Mouse (Mus musculus): ENCODE measurements around the gene Sgsm1.

DNA sequence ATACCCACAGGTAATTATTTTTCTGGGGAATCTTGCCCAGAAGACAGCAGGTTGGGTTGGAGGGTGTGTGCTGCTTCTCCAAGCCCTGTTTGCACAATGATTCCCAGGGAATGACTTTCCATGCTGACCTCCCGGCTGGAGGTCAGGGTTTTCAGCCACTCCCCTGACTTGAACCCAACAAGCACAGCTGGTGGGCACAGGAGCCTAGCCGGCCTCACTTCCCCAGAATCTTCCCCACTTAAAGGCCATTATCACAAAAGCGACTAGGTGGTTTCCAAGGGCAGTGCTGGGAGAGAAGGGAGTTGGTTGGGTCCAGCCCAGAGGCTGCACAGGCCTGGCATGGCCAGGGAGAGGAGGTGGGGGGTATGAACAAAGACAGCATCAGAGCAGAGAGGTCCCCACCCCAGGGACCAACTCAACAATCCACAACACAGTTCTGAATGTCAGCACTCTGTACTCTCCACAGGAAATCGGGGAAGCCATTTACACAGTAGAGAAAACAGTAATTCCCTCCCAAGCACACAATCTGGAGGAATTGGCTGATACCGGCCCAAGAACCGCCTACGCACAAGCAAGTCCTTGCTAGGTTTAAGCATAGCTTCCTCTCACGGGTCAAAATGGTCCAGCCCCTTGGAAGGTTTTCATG, 111.3 kb downstream of the Sgsm1 start:
- TF ChIP-seq CTCF (IDR thresholded peaks at IDR 0.05; ENCODE audit: insufficient read depth, low read depth, low read length) (no peak), POLR2A (IDR thresholded peaks at IDR 0.05; ENCODE audit: insufficient read depth, low read depth, low read length) (no peak)
